Mouse (Mus musculus) thymus, adult 2 months (tissue): Measurements from ENCODE around the gene Eif4a2.

Source experiments
- CTCF ChIP-seq: fragments of 200-500 bp; IDR thresholded peaks from 2 replicates; pipeline ENCODE4 v1.5.1; 2012; ENCODE audit warnings: mild to moderate bottlenecking, control low read depth, low read length, moderate library complexity, borderline replicate concordance; ENCODE audit not compliant: control insufficient read depth, poor library complexity, insufficient read depth; ENCODE audit errors: extremely low read depth
- POLR2A ChIP-seq: fragments of 200-500 bp; IDR thresholded peaks from 2 replicates; pipeline ENCODE4 v1.6.1; 2012; ENCODE audit warnings: mild to moderate bottlenecking, low read length, control low read depth, moderate library complexity; ENCODE audit not compliant: control insufficient read depth, poor library complexity, insufficient read depth; ENCODE audit errors: extremely low read depth

GRCm38 (mm10) chr16:23106121-23106520, 1.1 kb upstream of the Eif4a2 start:
- TF ChIP-seq POLR2A (no peak), CTCF (no peak)
